Mouse (Mus musculus): ENCODE results near the gene Capn11.
"Not testable (repeated sequence)": the region's sequence is repeated elsewhere in the genome, so short reads cannot be mapped to it uniquely, and the experiment has no call there.

The Capn11 gene

GRCm38 (mm10) chr17:45628885-45629855 lies 30.0 kb downstream of the Capn11 start:
- no peak for DNase-seq (ENCODE audit: low read depth)

DNA sequence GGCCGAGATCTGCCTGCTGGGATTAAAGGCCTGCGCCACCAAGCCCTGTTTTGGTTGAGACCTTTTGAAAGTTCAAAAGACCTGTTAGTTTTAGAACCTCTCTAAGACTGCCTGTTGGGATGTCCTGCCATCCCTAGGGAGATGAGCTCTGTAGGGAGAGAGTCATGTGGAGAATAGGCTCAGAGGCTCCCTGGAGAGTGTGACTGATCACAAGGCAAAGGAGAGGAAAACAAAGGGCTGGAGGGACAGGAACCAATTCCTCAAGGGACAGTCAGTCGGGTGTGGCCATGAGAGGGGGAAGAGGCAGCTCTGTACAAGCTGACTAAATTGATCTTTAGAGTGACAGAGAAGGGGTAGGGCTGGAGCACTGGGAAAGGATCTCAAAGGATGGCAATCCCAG lies 31.0 kb downstream of the Capn11 start:
- no peak for DNase-seq (ENCODE audit: low read depth)

DNA sequence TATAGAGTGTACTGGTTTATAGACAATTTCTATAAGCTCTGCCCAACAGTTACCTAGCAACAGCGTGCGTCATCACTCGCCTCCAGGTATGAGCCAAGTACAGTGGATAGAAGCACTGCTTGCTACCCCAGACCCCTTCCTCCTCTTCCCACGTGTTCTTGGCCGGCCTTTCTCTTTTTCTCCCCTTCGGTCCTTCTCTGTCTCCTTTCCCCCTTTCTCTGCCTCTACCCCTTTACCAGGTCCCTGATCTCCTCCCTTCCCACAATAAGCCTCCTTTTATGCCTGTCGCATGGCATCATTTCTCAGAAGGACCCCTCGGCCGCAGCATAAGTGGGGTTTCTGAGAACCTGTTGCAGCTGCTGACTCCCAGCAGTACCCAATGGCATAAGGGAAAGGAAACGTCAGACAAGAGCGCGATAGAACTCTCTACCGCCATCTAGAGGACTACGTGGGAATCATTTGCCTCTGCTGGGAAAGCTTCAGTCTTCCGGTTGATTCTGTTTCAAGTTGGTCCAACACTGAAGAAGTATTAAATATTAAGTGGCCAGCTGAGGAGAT lies 32.5 kb downstream of the Capn11 start:
- DNase-seq (ENCODE audit: low read depth): peak; percentile 96

GRCm38 (mm10) chr17:45623425-45623824 lies 35.7 kb downstream of the Capn11 start:
- not testable (repeated sequence) for DNase-seq (ENCODE audit: low read depth)

DNA sequence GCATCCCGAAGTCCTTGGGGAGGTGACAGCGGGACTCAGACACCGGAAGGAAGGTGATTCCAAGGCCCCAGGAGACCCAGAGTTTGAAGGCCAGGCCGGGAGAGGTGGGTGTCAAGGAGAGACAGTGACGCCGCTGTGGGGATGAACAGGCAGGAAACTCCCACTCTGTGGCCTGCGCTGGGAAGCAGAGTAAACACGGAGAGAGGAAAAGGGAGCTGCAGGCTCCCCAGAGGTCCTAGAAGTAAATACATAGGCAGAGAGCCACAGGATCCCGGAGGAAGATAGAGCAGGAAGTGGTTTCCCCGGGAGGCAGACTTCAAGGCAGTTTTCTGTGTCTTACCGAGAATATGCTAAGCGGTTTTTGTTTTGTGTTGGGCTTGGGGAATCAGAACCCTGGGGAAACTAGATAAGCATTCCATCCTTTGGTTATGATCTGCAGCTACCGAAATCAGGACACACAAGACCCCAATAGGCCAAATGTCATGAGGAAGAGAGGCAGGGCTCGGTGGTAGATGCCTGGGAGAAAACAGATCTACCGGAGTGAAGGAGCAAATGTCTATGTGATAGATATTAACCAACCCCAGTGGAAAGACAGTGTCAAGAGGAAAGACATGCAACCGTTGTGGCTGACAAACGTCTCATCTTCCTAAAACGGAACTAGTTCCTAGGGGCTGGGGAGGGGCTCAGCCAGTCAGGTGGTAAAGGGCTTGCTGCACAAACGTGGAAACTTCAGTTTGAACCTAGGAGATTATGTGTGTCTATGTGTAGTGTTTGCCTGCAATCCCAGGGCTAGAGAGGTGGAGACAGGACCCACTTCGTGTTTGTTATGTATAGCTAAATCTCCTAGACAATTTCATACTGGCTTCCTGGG lies 39.5 kb downstream of the Capn11 start:
- DNase-seq (ENCODE audit: low read depth): peak; percentile 64

- DNase-seq (ENCODE audit: low read depth): peak; percentile 53
Observed at GRCm38 (mm10) chr17:45618941-45619385, 40.2 kb downstream of the Capn11 start.

DNA sequence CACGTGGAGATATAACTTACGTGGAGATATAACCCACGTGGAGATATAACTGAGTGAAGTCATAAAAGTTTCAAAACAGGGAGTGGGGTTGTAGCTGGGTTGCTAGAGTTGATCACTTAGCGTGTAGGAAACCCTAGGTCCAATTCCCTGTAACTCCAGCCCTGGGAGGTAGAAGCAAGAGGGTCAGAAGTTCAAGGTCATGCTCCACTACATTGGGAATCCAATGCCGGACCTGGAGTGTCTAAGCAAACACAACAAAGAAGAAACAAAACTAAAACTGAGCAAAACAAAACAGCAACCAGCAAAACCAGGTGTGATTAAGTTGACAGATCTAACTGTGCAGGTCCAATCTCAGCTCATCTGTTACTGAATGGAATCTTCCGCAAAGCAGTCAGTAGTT lies 41.5 kb downstream of the Capn11 start:
- DNase-seq (ENCODE audit: low read depth): no peak

GRCm38 (mm10) chr17:45616679-45617078 lies 42.4 kb downstream of the Capn11 start:
- no peak for DNase-seq (ENCODE audit: low read depth)

DNA sequence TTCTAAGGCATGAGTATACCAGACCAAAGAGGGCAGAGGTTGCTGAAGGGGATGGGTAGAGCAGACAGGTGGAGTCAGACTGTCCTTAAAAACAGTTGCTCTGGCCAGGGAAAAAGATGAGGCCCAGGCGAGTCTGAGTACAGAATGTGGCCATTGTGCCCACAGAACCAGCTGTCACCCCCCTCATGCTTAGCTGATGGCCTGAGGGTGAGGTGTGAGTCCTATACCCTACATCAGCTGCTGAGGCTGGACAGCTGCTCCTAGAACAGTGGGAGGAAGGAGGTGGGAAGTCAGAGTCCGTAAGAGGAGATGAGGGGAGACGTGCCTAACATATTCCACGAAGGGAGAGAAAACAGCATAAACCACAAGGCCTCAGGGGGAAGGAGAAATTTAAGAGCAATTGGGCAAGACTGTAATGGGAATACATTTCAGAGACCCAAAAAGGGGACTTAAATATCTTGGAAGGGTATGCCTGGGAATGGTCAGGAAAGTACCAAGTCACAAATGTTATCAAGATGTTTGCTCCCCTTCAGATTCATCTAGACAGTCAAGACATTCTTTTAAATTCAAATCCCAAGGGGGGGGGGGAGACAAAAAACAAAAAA lies 43.0 kb downstream of the Capn11 start:
- DNase-seq (ENCODE audit: low read depth): no peak

DNA sequence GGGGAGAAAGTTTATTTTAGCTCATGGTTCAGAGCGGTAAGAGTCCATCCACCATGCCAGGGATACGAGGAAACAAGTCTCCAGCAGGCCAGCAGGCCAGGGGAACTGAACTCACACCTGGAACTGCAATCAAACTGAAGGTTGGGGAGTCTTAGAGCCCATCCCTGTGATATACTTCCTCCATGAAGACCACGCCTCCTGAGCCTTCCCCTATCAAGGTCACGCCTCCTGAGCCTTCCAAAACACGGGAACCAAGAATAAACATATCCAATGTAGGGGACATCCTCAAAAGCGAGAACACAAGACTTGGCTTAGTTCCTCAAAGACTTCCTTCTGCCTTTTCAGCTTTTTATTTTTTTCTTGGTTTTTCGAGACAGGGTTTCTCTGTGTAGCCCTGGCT lies 46.2 kb downstream of the Capn11 start:
- no peak for DNase-seq (ENCODE audit: low read depth)

- DNase-seq (ENCODE audit: low read depth): no peak
Observed at GRCm38 (mm10) chr17:45612008-45612407, 47.1 kb downstream of the Capn11 start.

DNA sequence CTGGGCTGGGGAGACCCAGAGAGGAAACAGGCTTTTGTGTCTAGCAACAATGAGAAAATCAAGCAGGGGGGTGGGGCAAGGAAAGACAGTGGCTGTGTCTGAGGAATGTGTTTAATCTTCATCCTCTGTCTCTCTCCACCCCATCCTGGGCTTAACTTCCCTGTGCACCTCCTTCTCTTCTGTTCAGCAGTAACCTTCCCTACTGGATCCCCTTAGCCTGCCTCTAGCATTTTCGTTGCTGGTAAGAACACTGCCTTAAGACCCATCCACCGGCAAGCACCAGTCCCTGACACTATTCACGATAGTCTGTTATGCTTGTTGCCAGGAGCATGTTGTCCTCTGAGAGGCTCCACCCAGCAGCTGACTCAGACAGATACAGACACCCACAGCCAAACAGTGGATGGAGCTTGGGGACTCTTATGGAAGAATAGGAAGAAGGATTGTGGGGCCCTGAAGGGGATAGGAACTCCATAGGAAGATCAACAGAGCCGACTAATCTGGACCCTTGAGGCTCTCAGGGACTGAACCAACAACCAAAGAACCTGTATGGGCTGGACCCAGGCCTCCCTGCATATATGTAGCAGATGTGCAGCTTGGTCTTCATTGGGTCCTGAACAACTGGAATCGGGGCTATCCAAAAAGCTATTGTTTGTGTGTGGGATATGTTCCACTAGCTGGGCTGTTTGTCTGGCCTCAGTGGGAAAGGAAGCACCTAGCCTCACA lies 48.8 kb downstream of the Capn11 start:
- DNase-seq (ENCODE audit: low read depth): no peak

GRCm38 (mm10) chr17:45608396-45608795 lies 50.7 kb downstream of the Capn11 start:
- no peak for DNase-seq (ENCODE audit: low read depth)

- DNase-seq (ENCODE audit: low read depth): no peak
Observed at GRCm38 (mm10) chr17:45606992-45607879, 51.9 kb downstream of the Capn11 start.

DNA sequence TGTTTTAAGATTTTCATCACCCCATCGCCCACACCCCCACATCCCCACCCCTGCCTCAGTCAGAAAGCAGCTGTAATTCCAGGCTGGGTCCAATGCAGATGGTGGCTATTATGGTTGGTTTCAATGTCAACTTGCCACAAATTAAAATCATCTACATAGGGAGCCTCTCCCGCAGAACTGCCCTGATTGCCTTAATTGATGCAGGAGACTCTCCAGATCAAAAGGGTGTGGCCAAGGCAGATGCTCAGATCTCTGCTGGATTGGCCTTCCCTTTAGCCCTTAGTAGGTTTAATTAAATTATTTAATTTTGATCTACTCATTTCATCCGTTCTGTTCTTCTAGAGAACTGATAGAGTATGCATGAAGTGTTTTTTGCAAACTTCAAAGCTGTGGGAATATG lies 56.1 kb downstream of the Capn11 start:
- DNase-seq (ENCODE audit: low read depth): no peak

GRCm38 (mm10) chr17:45601877-45602304 lies 57.2 kb downstream of the Capn11 start, which contains the start of gene Mymx:
Gene Mymx (minus strand): TSS chr17:45602102.
- DNase-seq (ENCODE audit: low read depth): no peak

GRCm38 (mm10) chr17:45601325-45601724 lies 57.8 kb downstream of the Capn11 start:
- DNase-seq (ENCODE audit: low read depth): no peak

DNA sequence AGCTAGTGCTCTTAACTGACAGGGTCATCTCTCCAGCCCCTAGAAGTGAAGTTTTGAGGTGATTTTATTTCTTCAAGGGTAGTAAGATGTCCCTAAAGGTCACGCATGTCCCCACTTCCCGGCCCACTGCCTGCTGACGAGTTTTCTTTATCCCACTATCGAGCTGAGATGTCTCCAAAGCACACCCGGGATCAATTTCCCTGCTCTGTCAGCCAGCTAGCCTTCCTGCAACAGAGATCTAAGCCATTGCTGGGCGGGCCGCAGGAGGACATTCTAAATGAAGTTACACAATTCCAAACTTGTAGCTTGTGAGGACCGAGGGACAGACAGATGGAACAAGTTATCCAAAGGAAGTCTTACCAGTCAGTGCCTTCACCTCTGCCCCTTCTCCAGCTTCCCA lies 58.9 kb downstream of the Capn11 start:
- no peak for DNase-seq (ENCODE audit: low read depth)

DNA sequence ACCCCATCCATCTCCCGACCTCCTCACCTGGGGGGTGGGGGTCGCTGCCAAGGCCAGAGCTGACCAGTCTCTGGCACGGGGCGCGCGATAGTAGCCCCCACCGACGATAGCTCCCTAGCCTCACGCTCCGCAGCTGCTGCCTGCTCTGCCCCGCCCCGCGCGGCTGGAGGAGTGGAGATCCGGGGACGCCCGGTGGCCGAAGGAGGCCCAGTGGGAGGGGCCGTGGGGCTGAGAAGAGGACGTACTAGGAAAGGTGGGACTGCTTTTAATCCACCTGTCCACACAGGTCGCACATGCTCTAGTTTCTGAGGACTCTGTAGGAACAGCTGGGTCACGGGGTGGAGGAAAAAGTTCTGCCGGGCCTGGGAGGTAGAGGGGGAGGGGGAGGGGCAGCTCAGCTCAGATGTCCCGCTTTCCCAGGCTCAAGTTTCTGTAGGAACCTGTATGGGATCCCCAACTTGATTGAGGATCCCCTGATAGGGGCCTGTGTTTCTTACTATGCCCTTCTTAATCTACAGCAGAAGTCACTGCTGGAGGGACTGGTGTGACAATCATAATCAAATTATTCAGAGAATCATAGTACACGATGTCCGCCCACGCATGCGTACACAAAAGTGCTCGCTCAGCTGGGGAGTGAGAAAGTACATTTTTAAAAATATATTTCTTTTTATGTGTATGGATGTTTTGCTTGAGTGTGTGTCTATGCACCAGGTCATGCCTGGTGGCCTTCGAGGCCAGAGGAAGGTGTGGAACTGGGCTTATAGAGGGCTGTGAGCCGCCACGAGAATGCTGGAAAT lies 59.5 kb downstream of the Capn11 start, which contains the start of gene Slc29a1:
TSS of gene Slc29a1 (minus strand) at position 161 of the 797 bp plus-strand sequence.
- DNase-seq (ENCODE audit: low read depth): peak; percentile 28
